Comparison of ENCODE assay signal across 17 mouse cellular contexts in genomic region chr10:57653297-57653696, GRCm38 (mm10).
"Had no signal": no experiment of that assay in that cellular context is flagged by ENCODE, and none has a peak within 500 bp of the region (broad histone marks: within the 10 kb centered on the region; RNA-seq: fewer than 3 reads in every experiment).

No protein-coding gene starts in this region.

- H3K27ac ChIP-seq: kidney, embryonic 15.5 days; liver, embryonic 13.5 days; macrophage; midbrain, embryonic 12.5 days; midbrain, embryonic 15.5 days; neural tube, embryonic 13.5 days; stomach, embryonic 15.5 days had no signal

- H3K27me3 ChIP-seq: kidney, embryonic 15.5 days; liver, embryonic 13.5 days; midbrain, embryonic 12.5 days; midbrain, embryonic 15.5 days; neural tube, embryonic 13.5 days; stomach, embryonic 15.5 days had no signal

- DNase-seq: kidney, adult 8-10 months; kidney, postnatal 14 days; kidney, postnatal 4 days; layer of hippocampus, adult 9-11 months; liver, embryonic 13.5 days; lung, adult 2 months; lung, postnatal 14 days; retina, postnatal 1 day; right cerebral cortex, postnatal 25 days; spleen, adult 18-20 months; thymus, postnatal 25 days had no signal

- H3K9me3 ChIP-seq: kidney, embryonic 15.5 days; liver, embryonic 13.5 days; midbrain, embryonic 12.5 days; midbrain, embryonic 15.5 days; neural tube, embryonic 13.5 days; stomach, embryonic 15.5 days had no signal

- H3K4me1 ChIP-seq: kidney, embryonic 15.5 days; liver, embryonic 13.5 days; midbrain, embryonic 12.5 days; midbrain, embryonic 15.5 days; neural tube, embryonic 13.5 days; stomach, embryonic 15.5 days had no signal

- H3K4me3 ChIP-seq: kidney, embryonic 15.5 days; liver, embryonic 13.5 days; midbrain, embryonic 12.5 days; midbrain, embryonic 15.5 days; neural tube, embryonic 13.5 days; stomach, embryonic 15.5 days had no signal

- H3K36me3 ChIP-seq: kidney, embryonic 15.5 days; liver, embryonic 13.5 days; midbrain, embryonic 12.5 days; midbrain, embryonic 15.5 days; neural tube, embryonic 13.5 days; stomach, embryonic 15.5 days had no signal
